Mouse (Mus musculus): ENCODE measurements around the gene E2f7.

- TF ChIP-seq MAFK (IDR thresholded peaks at IDR 0.05; ENCODE audit: borderline replicate concordance, low read depth, low read length) (no peak), UBTF (IDR thresholded peaks at IDR 0.05; ENCODE audit: borderline replicate concordance, insufficient read depth, low read depth, low read length) (no peak), CTCF (IDR thresholded peaks at IDR 0.05 in 2 of 3, conservative IDR thresholded peaks at IDR 0.05 in 1 of 3; ENCODE audit: control insufficient read depth in 1 of 3, insufficient read depth in 1 of 3, low read depth in 2 of 3, low read length in 3 of 3, poor library complexity in 1 of 3, severe bottlenecking in 1 of 3) (no peak), RCOR1 (IDR thresholded peaks at IDR 0.05; ENCODE audit: low read depth, low read length) (no peak), HCFC1 (IDR thresholded peaks at IDR 0.05; ENCODE audit: low read depth, low read length) (no peak), TCF12 (IDR thresholded peaks at IDR 0.05; ENCODE audit: low read depth, low read length) (no peak)
Measured at GRCm38 (mm10) chr10:110793150-110793787, 48.0 kb downstream of the E2f7 start.
